Mouse (Mus musculus) heart, embryonic 14.5 days (tissue): ENCODE measurements around the gene Stk11. TPM values are rescaled to one million over a fixed set of nuclear protein-coding genes. Genes with fewer than 3 reads are reported as not detected.

ENCODE experiments used
- ATAC-seq: fragments of 200-750 bp; cut with Nextera tagmentation; 2 replicates; pipeline ENCODE4 v1.8.0; 2017; ENCODE audit warnings: low read depth, moderate TSS enrichment; ENCODE audit not compliant: insufficient number of reproducible peaks, insufficient read depth, low FRiP score
- H3K27ac ChIP-seq, 2 experiments: fragments of 200-500 bp in 1 of 2; fragments of 300-500 bp in 1 of 2; sonication (generic) in 1 of 2; replicated peaks in 1 of 2; 2 replicates each; pipeline ENCODE4 v1.5.1; 2012 to 2014; ENCODE audit warnings: low read depth in 2 of 2, low read length in 2 of 2, control low read depth in 1 of 2, mild to moderate bottlenecking in 1 of 2, mixed read lengths in 1 of 2; ENCODE audit not compliant: control insufficient read depth in 1 of 2, insufficient read depth in 1 of 2
- H3K27me3 ChIP-seq: fragments of 300-500 bp; sonication (generic); 2 replicates; pipeline ENCODE4 v1.6.1; 2014; ENCODE audit warnings: mild to moderate bottlenecking, low read length, control low read depth; ENCODE audit not compliant: control insufficient read depth, insufficient read depth
- H3K36me3 ChIP-seq: fragments of 300-500 bp; sonication (generic); 2 replicates; pipeline ENCODE4 v1.6.1; 2014; ENCODE audit warnings: mild to moderate bottlenecking, control low read depth, low read length, mixed read lengths; ENCODE audit not compliant: control insufficient read depth, insufficient read depth
- H3K4me1 ChIP-seq, 2 experiments: fragments of 200-500 bp in 1 of 2; fragments of 300-500 bp in 1 of 2; sonication (generic) in 1 of 2; 2 replicates each; pipeline ENCODE4 v1.6.1; 2012 to 2014; ENCODE audit warnings: low read length in 2 of 2, control low read depth in 1 of 2, mixed read lengths in 1 of 2; ENCODE audit not compliant: control insufficient read depth in 2 of 2, insufficient read depth in 2 of 2
- H3K4me2 ChIP-seq: fragments of 300-500 bp; sonication (generic); 2 replicates; pipeline ENCODE4 v1.6.1; 2014; ENCODE audit warnings: mild to moderate bottlenecking, low read length
- H3K4me3 ChIP-seq, 2 experiments: fragments of 200-500 bp in 1 of 2; fragments of 300-500 bp in 1 of 2; sonication (generic) in 1 of 2; 2 replicates each; pipeline ENCODE4 v1.5.1; 2012 to 2014; ENCODE audit warnings: low read length in 2 of 2, mild to moderate bottlenecking in 2 of 2, control low read depth in 1 of 2, low read depth in 1 of 2, moderate library complexity in 1 of 2; ENCODE audit not compliant: control insufficient read depth in 1 of 2, insufficient read depth in 1 of 2
- H3K9ac ChIP-seq: fragments of 300-500 bp; sonication (generic); 2 replicates; pipeline ENCODE4 v1.6.1; 2014; ENCODE audit warnings: mild to moderate bottlenecking, low read length
- H3K9me3 ChIP-seq: fragments of 300-500 bp; sonication (generic); 2 replicates; pipeline ENCODE4 v1.6.1; 2016; ENCODE audit warnings: low read length, control low read depth; ENCODE audit not compliant: control insufficient read depth
- WGBS: fragments of 180-500 bp; shearing (Covaris S2); extraction: QIAGEN DNeasy Blood & Tissue Kit; methylation state at CpG from one replicate; pipeline ENCODE4 v1.1.7; 2014; 5-methylcytosine and 5-hydroxymethylcytosine counted together
- polyA plus RNA-seq: library from polyadenylated mRNA; unstranded; fragments of >200 nt; fragmentation: Nextera tagmentation; extraction: Ambion mirVana; gene quantifications from 2 replicates; pipeline ENCODE4 v1.2.1, GENCODE M21; 2014

The Stk11 gene
- polyA plus RNA-seq, 1 experiment from 2014 or later: 17.7 TPM

DNA sequence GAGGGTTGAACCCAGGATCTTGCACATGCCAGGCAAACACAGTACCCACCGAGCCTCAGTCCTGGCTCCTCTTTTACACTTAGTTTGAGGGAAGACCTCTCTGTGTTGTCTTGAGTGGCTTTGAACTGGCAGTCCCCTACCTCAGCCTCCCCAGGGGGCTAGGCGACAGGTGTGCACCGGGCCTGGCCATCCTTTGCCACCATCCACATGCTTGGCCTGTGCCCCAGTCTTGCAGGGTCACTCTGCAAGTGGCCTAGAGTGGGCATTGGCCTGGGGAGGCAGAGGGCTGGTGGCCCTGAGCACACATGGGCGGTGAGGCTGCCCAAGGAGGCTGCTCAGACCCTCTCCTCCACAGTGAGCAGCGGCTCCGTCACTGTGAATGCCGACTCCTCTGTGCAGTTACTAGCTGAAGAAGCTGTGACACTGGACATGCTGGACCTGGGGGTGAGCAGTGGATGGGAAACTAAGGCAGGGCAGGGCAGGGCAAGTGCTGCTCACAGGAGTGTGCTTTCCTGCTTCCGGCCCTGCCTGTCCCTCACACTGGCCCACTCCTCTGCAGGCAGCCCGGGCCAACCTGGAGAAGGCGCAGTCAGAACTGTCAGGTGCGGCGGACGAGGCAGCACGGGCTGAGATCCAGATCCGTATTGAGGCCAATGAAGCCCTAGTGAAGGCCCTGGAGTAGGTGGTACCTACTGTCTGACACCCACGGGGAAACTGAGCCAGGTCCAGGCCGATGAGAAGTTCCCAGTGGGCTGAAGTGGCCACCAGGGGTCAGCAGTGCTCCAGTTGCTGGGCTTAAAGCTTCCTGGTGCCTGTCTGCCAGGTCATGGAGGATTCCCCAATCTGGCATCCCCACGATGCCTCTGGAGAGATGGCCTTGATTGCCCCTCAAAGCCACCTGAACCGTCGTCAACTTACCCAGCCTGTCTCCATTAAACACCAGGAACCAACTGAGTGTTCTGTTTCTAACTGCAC is 29.5 kb downstream of the Stk11 start:
- Histone ChIP-seq H3K27ac (peak overlapping the region in 1 of 2 experiments; percentile 99; a peak in 1 of 4 replicates), H3K4me1 (peaks cover 19 to 43% of the 10 kb centered on the region in 2 experiments), H3K27me3 (no peaks in the 10 kb centered on the region), H3K36me3 (peaks cover 46% of the 10 kb centered on the region), H3K4me2 (peak overlapping the region; percentile 25; the same call in 1 of the 2 replicates), H3K9me3 (no peaks in the 10 kb centered on the region), H3K9ac (peak overlapping the region; percentile 99; the same call in 1 of the 2 replicates), H3K4me3 (no peak overlapping the region)
- ATAC-seq: no peak
- WGBS: 67% methylated on average over 20 of the region's 20 CpGs

GRCm38 (mm10) chr10:80145896-80146295 is 30.3 kb downstream of the Stk11 start:
- Histone ChIP-seq H3K27me3 (no peaks in the 10 kb centered on the region), H3K27ac (peak overlapping the region in 1 of 2 experiments; percentile 99; a peak in 2 of 4 replicates), H3K9ac (peak overlapping the region; percentile 99), H3K9me3 (no peaks in the 10 kb centered on the region), H3K4me1 (peaks cover 19 to 43% of the 10 kb centered on the region in 2 experiments), H3K4me3 (no peak overlapping the region), H3K4me2 (peak overlapping the region; percentile 25), H3K36me3 (peaks cover 51% of the 10 kb centered on the region)
- 75% methylated on average over 6 of the region's 6 CpGs for WGBS
- no peak for ATAC-seq

DNA sequence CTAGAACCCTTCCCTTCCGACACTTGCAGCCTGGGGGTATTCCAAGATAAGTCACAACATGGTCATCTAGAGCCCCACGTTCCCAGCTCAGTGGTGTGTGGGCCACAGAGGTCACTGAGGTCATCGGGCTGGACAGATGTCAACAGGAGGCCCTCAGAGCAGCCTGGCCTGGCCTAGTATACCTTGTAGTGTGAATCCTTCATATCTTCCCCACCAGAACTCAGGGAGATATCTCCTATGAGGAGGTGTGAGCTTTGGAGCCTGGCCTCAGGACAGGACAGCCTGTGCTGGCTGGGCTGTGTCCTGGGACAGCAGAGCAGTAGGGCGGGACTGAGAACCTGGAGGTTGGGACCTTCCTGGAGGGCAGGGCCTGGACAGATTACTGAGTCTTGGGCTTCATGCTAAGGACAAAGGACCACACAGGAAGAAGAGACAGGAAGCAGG is 31.0 kb downstream of the Stk11 start:
- Histone ChIP-seq H3K36me3 (peaks cover 58% of the 10 kb centered on the region), H3K9me3 (no peaks in the 10 kb centered on the region), H3K9ac (peak overlapping the region; percentile 99), H3K27me3 (no peaks in the 10 kb centered on the region), H3K4me1 (peaks cover 19 to 43% of the 10 kb centered on the region in 2 experiments), H3K4me2 (peak overlapping the region; percentile 77; the same call in 1 of the 2 replicates), H3K27ac (peak overlapping the region; percentile 99), H3K4me3 (no peak overlapping the region)
- WGBS: 51% methylated on average over 4 of the region's 4 CpGs
- ATAC-seq: no peak

- no peaks in the 10 kb centered on the region for H3K9me3 ChIP-seq
- H3K36me3 ChIP-seq: peaks cover 64% of the 10 kb centered on the region
- peak overlapping the region; percentile 83 to 85; a peak in 2 of 4 replicates for H3K4me3 ChIP-seq
- ATAC-seq: no peak
- H3K27me3 ChIP-seq: no peaks in the 10 kb centered on the region
- peaks cover 21 to 48% of the 10 kb centered on the region in 2 experiments for H3K4me1 ChIP-seq
- peak overlapping the region; percentile 99 for H3K27ac ChIP-seq
- peak overlapping the region; percentile 77 for H3K4me2 ChIP-seq
- 35% methylated on average over 5 of the region's 5 CpGs for WGBS
- peak overlapping the region; percentile 99 for H3K9ac ChIP-seq
Observed at GRCm38 (mm10) chr10:80147146-80147718, 31.6 kb downstream of the Stk11 start.

GRCm38 (mm10) chr10:80147719-80148601 is 32.4 kb downstream of the Stk11 start, which contains the start of gene Midn:
Gene Midn, plus strand, starts transcription at chr10:80148272.
- Histone ChIP-seq H3K9ac (peak within 1 kb of the TSS; percentile 99), H3K9me3 (no peaks in the 10 kb centered on the region), H3K4me1 (peaks cover 26 to 51% of the 10 kb centered on the region in 2 experiments), H3K4me2 (peak within 1 kb of the TSS; percentile 77), H3K4me3 (peak within 1 kb of the TSS; percentile 83 to 85), H3K27ac (peak within 1 kb of the TSS; percentile 99), H3K27me3 (no peaks in the 10 kb centered on the region), H3K36me3 (peaks cover 71% of the 10 kb centered on the region)
- WGBS: under 1% methylated on average over 33 of the region's 42 CpGs
- ATAC-seq: peak; percentile 51

DNA sequence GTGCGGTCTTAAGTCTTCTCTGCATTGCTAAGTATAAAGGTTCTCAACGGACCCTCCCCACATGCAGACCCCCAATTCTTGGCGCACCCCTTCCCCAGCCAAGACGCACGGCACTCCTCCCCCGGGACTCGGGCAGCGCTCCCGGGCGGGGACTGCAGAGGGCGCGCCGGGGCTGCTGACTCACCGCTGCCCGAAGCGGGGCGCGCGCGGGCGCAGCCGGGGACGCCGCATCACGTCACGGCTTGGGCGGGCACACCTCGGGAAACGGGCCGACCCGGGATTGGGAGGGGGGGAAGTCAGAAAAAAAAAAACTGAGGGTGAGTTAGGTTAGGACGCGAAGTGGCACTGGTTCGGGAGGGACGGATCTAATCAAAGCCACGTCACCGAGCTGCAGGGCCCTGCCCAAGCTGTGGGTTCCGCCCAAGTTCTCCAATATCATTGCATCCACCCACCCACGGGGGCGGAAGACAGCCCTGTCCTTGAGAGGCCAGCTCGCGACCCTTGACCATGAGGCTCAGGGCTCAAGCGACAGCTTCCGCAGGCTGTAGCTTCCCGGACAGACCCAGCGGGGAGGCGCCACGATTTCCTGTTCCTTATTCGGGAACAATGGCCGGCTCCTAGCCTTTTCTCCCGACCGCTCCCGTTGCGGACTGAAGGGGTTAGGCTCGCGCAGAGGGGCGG is 33.1 kb downstream of the Stk11 start:
- Histone ChIP-seq H3K27ac (peak overlapping the region; percentile 99), H3K27me3 (no peaks in the 10 kb centered on the region), H3K4me1 (peaks cover 27 to 51% of the 10 kb centered on the region in 2 experiments), H3K4me2 (peak overlapping the region; percentile 77), H3K36me3 (peaks cover 71% of the 10 kb centered on the region), H3K4me3 (peak overlapping the region; percentile 83 to 85), H3K9ac (peak overlapping the region; percentile 99), H3K9me3 (no peaks in the 10 kb centered on the region)
- under 1% methylated on average over 57 of the region's 57 CpGs for WGBS
- peak; percentile 54 for ATAC-seq
